Mouse (Mus musculus) midbrain, embryonic 16.5 days (tissue): ENCODE measurements around the gene Scn3a. TPM values are rescaled to one million over a fixed set of nuclear protein-coding genes. Genes with fewer than 3 reads are reported as not detected.

Experiments
- polyA plus RNA-seq: library from polyadenylated mRNA; unstranded; fragments of >200 nt; fragmentation: Nextera tagmentation; extraction: Ambion mirVana; gene quantifications from 2 replicates; pipeline ENCODE4 v1.2.1, GENCODE M21; 2015

Gene Scn3a
- polyA plus RNA-seq, 1 experiment from 2014 or later, result 70.7 TPM

Other genes starting within 250 kb of the Scn3a start
- gene Slc38a11, start 203.6 kb downstream of the Scn3a start, polyA plus RNA-seq, result 1.3 and 1.6 TPM in 2 replicates
- gene Scn2a, start 53.1 kb upstream of the Scn3a start, polyA plus RNA-seq, result 55.5 and 56.7 TPM in 2 replicates